ENCODE assay signal across 11 mouse cellular contexts in genomic region chr1:179045856-179046714, GRCm38 (mm10).
DNase-seq lines count a peak whose midpoint lies in the region; ATAC-seq lines count a peak whose summit lies in the region.
"Had no signal": no experiment of that assay in that cellular context is flagged by ENCODE, and none has a peak within 500 bp of the region (broad histone marks: within the 10 kb centered on the region; RNA-seq: fewer than 3 reads in every experiment).

No protein-coding gene starts in this region.

- H3K27me3 ChIP-seq in kidney, embryonic 14.5 days (ENCODE audit: control insufficient read depth, insufficient read depth, low read length) = no peaks in the 10 kb centered on the region
- no peaks in the 10 kb centered on the region for H3K27me3 ChIP-seq in hindbrain, embryonic 11.5 days (ENCODE audit: control insufficient read depth, insufficient read depth, low read length)

- no peak overlapping the region for H3K9ac ChIP-seq in kidney, embryonic 14.5 days (ENCODE audit: low read depth, low read length)
- no peak overlapping the region for H3K9ac ChIP-seq in hindbrain, embryonic 11.5 days (ENCODE audit: low read depth, low read length)

- no peaks in the 10 kb centered on the region for H3K4me1 ChIP-seq in kidney, embryonic 14.5 days (ENCODE audit: control insufficient read depth, insufficient read depth, low read length)
- H3K4me1 ChIP-seq in hindbrain, embryonic 11.5 days (replicated peaks; ENCODE audit: control insufficient read depth, insufficient read depth, low read length) = 0 out of 2 replicates have a peak, but pooled peaks cover 3% of the 10 kb centered on the region

- no peak for ATAC-seq in kidney, embryonic 14.5 days (ENCODE audit: low FRiP score, low TSS enrichment)
- no peak for ATAC-seq in hindbrain, embryonic 11.5 days (ENCODE audit: low FRiP score)
- ATAC-seq: inflammation-experienced regulatory T-cells, adult 6 months had no signal

- no peak overlapping the region for H3K4me2 ChIP-seq in kidney, embryonic 14.5 days (replicated peaks; ENCODE audit: low read depth, low read length)
- no peak overlapping the region for H3K4me2 ChIP-seq in hindbrain, embryonic 11.5 days (replicated peaks; ENCODE audit: low read depth, low read length)

- DNase-seq in heart, adult 11 months = peak; percentile 85
- DNase-seq in heart, postnatal 25 days (ENCODE audit: low spot score) = no peak
- peak; percentile 77 for DNase-seq in NIH3T3 (ENCODE audit: low read depth)
- DNase-seq in gonadal fat pad, adult 2 months (ENCODE audit: low read depth) = peak; percentile 69
- peak; percentile 27 to 34 for DNase-seq in lung, postnatal 4 days
- no peak for DNase-seq in left cerebral cortex, adult 9 months (ENCODE audit: low spot score in 2 of 2)
- no peak for DNase-seq in hindbrain, embryonic 11.5 days (ENCODE audit: low spot score)
- DNase-seq: kidney, postnatal 36 days had no signal

- no peaks in the 10 kb centered on the region for H3K36me3 ChIP-seq in kidney, embryonic 14.5 days (ENCODE audit: control insufficient read depth, insufficient read depth, low read length)
- H3K36me3 ChIP-seq in hindbrain, embryonic 11.5 days (ENCODE audit: control insufficient read depth, insufficient read depth, low read length) = no peaks in the 10 kb centered on the region

- 82% methylated on average over 17 of the region's 17 CpGs for WGBS in kidney, embryonic 14.5 days
- 70% methylated on average over 17 of the region's 17 CpGs for WGBS in hindbrain, embryonic 11.5 days

- H3K27ac ChIP-seq in kidney, embryonic 14.5 days (ENCODE audit: low read depth, low read length) = no peak overlapping the region
- H3K27ac ChIP-seq in hindbrain, embryonic 11.5 days (ENCODE audit: low read depth, low read length) = no peak overlapping the region

- intact Hi-C loops in heart, postnatal 25 days (cut with DNase I) = no loop called here

- no peak overlapping the region for H3K4me3 ChIP-seq in kidney, embryonic 14.5 days (ENCODE audit: low read length)
- H3K4me3 ChIP-seq in hindbrain, embryonic 11.5 days (ENCODE audit: low read depth, low read length) = no peak overlapping the region
- H3K4me3 ChIP-seq: myocyte had no signal

- H3K9me3 ChIP-seq in kidney, embryonic 14.5 days (ENCODE audit: control insufficient read depth, low read length) = no peaks in the 10 kb centered on the region
- no peaks in the 10 kb centered on the region for H3K9me3 ChIP-seq in hindbrain, embryonic 11.5 days (ENCODE audit: control insufficient read depth, low read length)

Comparison
In these comparisons a context has a peak if more than half of its experiments do, and no peak if none do; other contexts are left out.
1. DNase-seq: peak in heart, adult 11 months (single experiment), NIH3T3 (single experiment), gonadal fat pad, adult 2 months (single experiment) and lung, postnatal 4 days (2 of 2); none in heart, postnatal 25 days (single experiment), left cerebral cortex, adult 9 months (0 of 2) and hindbrain, embryonic 11.5 days (single experiment).